Mouse (Mus musculus) intestine, embryonic 14.5 days (tissue): ENCODE results near the gene Prune2. TPM values are rescaled to one million over a fixed set of nuclear protein-coding genes. Genes with fewer than 3 reads are reported as not detected.
A peak's percentile ranks its signal among the peaks of the same experiment; 100 is the strongest.

Experiments
- ATAC-seq: fragments of 200-750 bp; cut with Nextera tagmentation; replicated peaks from 2 replicates; pipeline ENCODE4 v1.8.0; 2017; ENCODE audit warnings: low read depth, moderate number of reproducible peaks, moderate TSS enrichment, moderate library complexity; ENCODE audit not compliant: low FRiP score, low TSS enrichment
- DNase-seq: peaks from one replicate; pipeline ENCODE4 v3.0.0-alpha.2; 2018; ENCODE audit warnings: low spot score
- H3K27ac ChIP-seq: fragments of 300-500 bp; sonication (generic); 2 replicates; pipeline ENCODE4 v1.5.1; 2014; ENCODE audit warnings: low read depth, mild to moderate bottlenecking, control low read depth
- H3K27me3 ChIP-seq: fragments of 300-500 bp; sonication (generic); replicated peaks from 2 replicates; pipeline ENCODE4 v1.6.1; 2014; ENCODE audit warnings: low read length, control low read depth; ENCODE audit not compliant: control insufficient read depth, insufficient read depth
- H3K36me3 ChIP-seq: fragments of 300-500 bp; sonication (generic); 2 replicates; pipeline ENCODE4 v1.6.1; 2014; ENCODE audit warnings: low read length, control low read depth; ENCODE audit not compliant: control insufficient read depth, insufficient read depth
- H3K4me1 ChIP-seq: fragments of 300-500 bp; sonication (generic); replicated peaks from 2 replicates; pipeline ENCODE4 v1.6.1; 2014; ENCODE audit warnings: low read length, control low read depth, mixed read lengths; ENCODE audit not compliant: control insufficient read depth, insufficient read depth
- H3K4me2 ChIP-seq: fragments of 300-500 bp; sonication (generic); 2 replicates; pipeline ENCODE4 v1.6.1; 2014; ENCODE audit warnings: low read length
- H3K4me3 ChIP-seq: fragments of 300-500 bp; sonication (generic); 2 replicates; pipeline ENCODE4 v1.5.1; 2014; ENCODE audit warnings: low read depth, low read length, control low read depth, mixed read lengths
- H3K9ac ChIP-seq: fragments of 300-500 bp; sonication (generic); 2 replicates; pipeline ENCODE4 v1.6.1; 2014; ENCODE audit warnings: mild to moderate bottlenecking, low read length
- H3K9me3 ChIP-seq: fragments of 300-500 bp; sonication (generic); 2 replicates; pipeline ENCODE4 v1.6.1; 2016; ENCODE audit warnings: low read length, control low read depth; ENCODE audit not compliant: control insufficient read depth
- WGBS: fragments of 180-500 bp; shearing (Covaris S2); extraction: QIAGEN DNeasy Blood & Tissue Kit; methylation state at CpG from one replicate; pipeline ENCODE4 v1.1.7; 2014; 5-methylcytosine and 5-hydroxymethylcytosine counted together
- polyA plus RNA-seq: library from polyadenylated mRNA; unstranded; fragments of >200 nt; fragmentation: Nextera tagmentation; extraction: Ambion mirVana; gene quantifications from 2 replicates; pipeline ENCODE4 v1.2.1, GENCODE M21; 2014

Gene Prune2
- polyA plus RNA-seq, 1 experiment from 2014 or later: 2.2 TPM

DNA sequence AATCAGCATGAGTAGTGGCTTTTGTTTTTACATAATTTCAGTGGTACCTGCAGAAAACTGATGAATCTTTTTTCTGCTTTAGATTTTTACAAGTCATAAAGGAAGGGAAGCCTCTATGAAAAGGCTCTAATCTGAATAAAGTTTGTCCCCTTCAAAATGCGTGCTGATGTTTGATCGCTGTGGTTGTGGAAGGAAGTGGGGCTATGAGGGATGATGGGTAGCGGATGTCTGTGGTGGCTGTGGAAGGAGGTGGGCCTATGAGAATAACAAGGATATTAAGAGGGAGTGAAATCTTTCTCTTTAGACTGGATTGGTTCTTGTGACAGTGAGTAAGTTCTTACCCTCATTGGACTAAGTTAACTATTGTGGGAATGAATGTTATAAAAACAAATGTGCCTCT, 23.0 kb downstream of the Prune2 start:
- H3K4me1 ChIP-seq: no peaks in the 10 kb centered on the region
- no peaks in the 10 kb centered on the region for H3K9me3 ChIP-seq
- H3K4me3 ChIP-seq: no peak overlapping the region
- H3K27ac ChIP-seq: no peak overlapping the region
- no peak overlapping the region for H3K4me2 ChIP-seq
- WGBS: 94% methylated on average over 3 of the region's 3 CpGs
- no peaks in the 10 kb centered on the region for H3K36me3 ChIP-seq
- H3K9ac ChIP-seq: no peak overlapping the region
- no peaks in the 10 kb centered on the region for H3K27me3 ChIP-seq
- ATAC-seq: no peak
- DNase-seq: no peak

DNA sequence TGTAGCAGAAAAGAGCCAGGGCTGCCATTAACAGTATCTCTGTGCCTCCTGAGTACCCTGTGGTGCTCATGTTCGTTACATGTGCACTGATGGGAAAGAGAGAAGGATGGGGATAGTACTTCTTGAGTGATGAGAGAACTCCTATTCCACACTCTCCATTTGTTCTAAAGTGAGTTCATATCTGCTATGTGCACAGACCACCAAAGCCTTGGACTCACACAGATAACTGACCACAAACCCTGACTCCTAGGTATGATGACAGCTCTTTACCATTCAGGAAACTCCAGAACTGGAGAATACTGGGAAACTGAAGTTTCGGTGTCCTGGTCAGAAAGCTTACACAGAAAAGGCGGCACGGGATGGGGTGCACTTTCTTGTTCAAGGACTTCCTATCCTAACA, 25.8 kb downstream of the Prune2 start:
- ATAC-seq (no peak), DNase-seq (no peak)
- no peaks in the 10 kb centered on the region for H3K9me3 ChIP-seq
- H3K4me2 ChIP-seq: no peak overlapping the region
- 86% methylated on average over 4 of the region's 4 CpGs for WGBS
- H3K4me3 ChIP-seq: no peak overlapping the region
- H3K27ac ChIP-seq: no peak overlapping the region
- H3K9ac ChIP-seq: no peak overlapping the region
- no peaks in the 10 kb centered on the region for H3K4me1 ChIP-seq
- H3K36me3 ChIP-seq: no peaks in the 10 kb centered on the region
- H3K27me3 ChIP-seq: no peaks in the 10 kb centered on the region

DNA sequence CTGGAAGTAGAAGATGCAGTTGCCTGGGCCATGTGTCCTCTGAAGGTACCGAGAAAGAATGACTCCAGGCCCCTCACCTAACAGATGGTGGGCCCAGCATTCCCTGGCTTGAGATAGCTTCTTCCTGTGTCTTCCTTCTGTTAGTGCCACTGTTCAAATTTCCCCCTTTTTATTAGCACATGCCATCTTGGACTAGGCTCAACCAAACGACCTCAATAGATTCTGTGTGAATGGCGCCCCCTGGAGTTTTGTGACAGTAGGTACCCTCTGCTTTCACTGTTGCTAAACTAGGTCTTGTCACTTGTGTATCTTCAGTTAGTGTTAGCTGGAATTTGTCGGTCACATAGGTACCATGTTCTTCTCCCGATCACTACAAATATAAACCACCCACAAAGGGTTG, 29.0 kb downstream of the Prune2 start:
- Histone ChIP-seq H3K36me3 (no peaks in the 10 kb centered on the region), H3K27ac (no peak overlapping the region), H3K4me3 (no peak overlapping the region), H3K4me1 (no peaks in the 10 kb centered on the region), H3K4me2 (no peak overlapping the region), H3K9ac (no peak overlapping the region), H3K9me3 (no peaks in the 10 kb centered on the region), H3K27me3 (no peaks in the 10 kb centered on the region)
- 51% methylated on average over 5 of the region's 5 CpGs for WGBS
- DNase-seq (peak; percentile 58), ATAC-seq (no peak)

DNA sequence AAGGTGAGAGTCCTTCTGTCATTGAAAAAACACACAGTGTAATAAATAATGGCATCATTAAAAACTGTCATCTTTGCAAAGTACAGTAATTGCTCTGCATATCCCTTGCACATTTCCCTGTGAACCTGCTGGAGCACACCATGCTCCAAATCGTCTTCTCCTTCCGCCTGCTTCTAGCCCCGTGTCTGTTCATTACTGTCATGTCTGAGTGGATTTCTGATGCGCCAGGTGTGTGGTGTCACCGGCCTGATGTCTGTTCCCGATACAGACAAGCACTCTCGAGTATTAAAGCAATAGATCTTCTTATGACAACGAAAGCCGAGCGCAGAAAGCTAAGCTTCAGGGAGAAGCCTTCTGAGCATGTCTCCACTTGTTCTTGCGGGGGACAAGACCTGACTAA, 32.1 kb downstream of the Prune2 start:
- ATAC-seq: no peak
- Histone ChIP-seq H3K4me3 (no peak overlapping the region), H3K9me3 (no peaks in the 10 kb centered on the region), H3K27me3 (no peaks in the 10 kb centered on the region), H3K4me1 (no peaks in the 10 kb centered on the region), H3K9ac (no peak overlapping the region), H3K4me2 (no peak overlapping the region), H3K36me3 (no peaks in the 10 kb centered on the region), H3K27ac (no peak overlapping the region)
- DNase-seq: no peak
- WGBS: 77% methylated on average over 11 of the region's 11 CpGs

DNA sequence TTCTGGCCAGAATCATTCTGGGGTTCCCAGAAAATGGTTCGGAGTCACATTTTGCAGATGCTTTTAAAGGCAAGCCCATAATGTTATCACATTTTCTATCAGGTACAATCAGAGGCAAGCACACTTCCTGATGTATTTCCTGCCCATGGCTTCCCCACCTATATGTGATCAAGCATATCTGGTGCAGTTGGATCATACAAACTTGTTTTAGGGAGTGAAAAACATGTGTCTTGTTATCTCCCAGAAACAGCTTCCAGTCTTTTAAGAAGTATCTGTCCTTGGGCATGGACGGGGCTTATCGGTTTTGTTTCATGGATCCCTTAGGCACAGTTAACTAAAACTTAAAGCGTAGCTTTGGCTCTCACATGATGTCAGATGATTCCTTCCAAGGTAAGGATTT, 36.2 kb downstream of the Prune2 start:
- Histone ChIP-seq H3K4me2 (no peak overlapping the region), H3K36me3 (no peaks in the 10 kb centered on the region), H3K27me3 (no peaks in the 10 kb centered on the region), H3K9ac (no peak overlapping the region), H3K9me3 (no peaks in the 10 kb centered on the region), H3K27ac (no peak overlapping the region), H3K4me1 (no peaks in the 10 kb centered on the region), H3K4me3 (no peak overlapping the region)
- 82% methylated on average over 4 of the region's 4 CpGs for WGBS
- ATAC-seq (no peak), DNase-seq (no peak)

DNA sequence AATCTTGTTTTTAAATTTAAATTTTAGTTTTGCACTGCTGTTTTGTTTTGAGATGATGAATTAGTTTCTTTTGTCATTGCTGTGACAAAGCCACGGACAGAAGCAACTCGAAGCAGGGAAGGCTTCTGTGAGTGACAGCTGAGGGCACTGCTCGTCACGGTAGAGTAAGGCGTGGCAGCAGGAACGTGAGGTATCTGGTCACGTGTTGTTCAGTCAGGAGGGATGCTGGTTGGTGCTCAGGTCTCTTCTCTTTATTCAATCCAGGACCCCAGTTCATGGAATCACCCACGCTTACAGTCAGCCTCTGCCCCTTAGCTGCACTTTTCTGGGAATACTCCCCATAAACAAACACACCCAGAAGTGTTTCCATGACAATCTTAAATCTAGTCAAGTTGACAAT, 38.3 kb downstream of the Prune2 start:
- H3K27ac ChIP-seq: no peak overlapping the region
- no peaks in the 10 kb centered on the region for H3K4me1 ChIP-seq
- no peak overlapping the region for H3K4me3 ChIP-seq
- no peaks in the 10 kb centered on the region for H3K36me3 ChIP-seq
- no peak overlapping the region for H3K4me2 ChIP-seq
- H3K9me3 ChIP-seq: no peaks in the 10 kb centered on the region
- no peak for DNase-seq
- ATAC-seq: no peak
- no peak overlapping the region for H3K9ac ChIP-seq
- 83% methylated on average over 8 of the region's 8 CpGs for WGBS
- H3K27me3 ChIP-seq: no peaks in the 10 kb centered on the region

DNA sequence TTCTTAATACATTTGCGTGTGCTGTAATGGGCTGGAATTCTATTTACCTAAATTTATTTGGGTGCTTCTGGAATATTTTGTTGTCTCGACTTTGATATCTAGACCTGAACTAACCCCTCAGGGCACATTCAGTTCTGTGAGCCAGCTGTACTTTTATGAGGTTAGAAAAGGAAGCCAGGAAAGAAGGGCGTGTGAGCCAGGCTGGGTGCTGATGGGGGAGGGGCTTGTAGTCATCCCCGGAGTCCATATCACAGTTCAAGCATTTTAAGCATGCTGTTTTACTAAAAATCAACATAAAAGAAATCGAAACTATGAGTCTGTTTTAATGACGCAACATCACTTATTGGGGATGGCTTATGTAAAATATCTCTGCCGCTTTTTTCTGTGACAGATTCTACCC, 42.0 kb downstream of the Prune2 start:
- Histone ChIP-seq H3K4me1 (no peaks in the 10 kb centered on the region), H3K27me3 (no peaks in the 10 kb centered on the region), H3K36me3 (no peaks in the 10 kb centered on the region), H3K4me2 (no peak overlapping the region), H3K9me3 (no peaks in the 10 kb centered on the region), H3K27ac (no peak overlapping the region), H3K4me3 (no peak overlapping the region), H3K9ac (no peak overlapping the region)
- no peak for ATAC-seq
- DNase-seq: no peak
- 75% methylated on average over 7 of the region's 7 CpGs for WGBS

DNA sequence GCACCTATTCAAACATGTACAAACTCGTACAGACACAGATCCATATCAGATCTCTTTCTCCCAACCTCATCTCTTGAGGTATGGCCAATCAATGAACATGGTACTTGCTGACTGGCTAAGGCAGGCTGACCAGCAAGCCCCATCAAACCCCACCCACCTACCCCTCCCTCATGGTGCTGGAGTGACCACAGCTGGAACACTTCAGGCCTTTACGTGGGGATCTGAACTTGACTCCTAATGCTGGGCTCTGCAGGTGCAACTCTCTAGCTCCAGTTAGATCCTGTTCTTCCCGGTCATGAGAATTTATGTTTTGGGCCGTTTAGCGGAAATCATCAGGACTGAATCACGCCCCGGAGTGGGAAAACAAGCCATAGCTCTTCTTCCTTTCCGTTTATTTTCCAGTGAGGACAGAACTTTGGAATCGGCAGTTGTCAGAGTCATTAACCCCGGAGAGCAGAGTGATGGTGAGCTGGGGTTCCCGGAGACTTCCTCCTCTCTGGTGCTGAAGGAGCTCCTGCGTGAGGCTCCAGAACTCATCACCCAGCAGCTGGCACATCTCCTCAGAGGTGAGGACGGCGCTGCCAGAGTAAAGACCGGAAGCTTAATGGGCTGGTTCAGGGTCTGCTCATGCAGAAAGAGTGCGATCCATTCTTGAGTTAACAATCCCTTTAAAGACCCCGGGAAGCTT, 50.4 kb downstream of the Prune2 start:
- no peaks in the 10 kb centered on the region for H3K9me3 ChIP-seq
- no peak overlapping the region for H3K4me3 ChIP-seq
- no peak overlapping the region for H3K27ac ChIP-seq
- H3K4me2 ChIP-seq: peak overlapping the region; percentile 20; the same call in 1 of the 2 replicates
- whole genome bisulfite sequencing: 39% methylated on average over 17 of the region's 17 CpGs
- ATAC-seq: no peak
- H3K36me3 ChIP-seq: no peaks in the 10 kb centered on the region
- H3K27me3 ChIP-seq: no peaks in the 10 kb centered on the region
- no peaks in the 10 kb centered on the region; the same call in 1 of the 2 replicates for H3K4me1 ChIP-seq
- no peak overlapping the region for H3K9ac ChIP-seq
- peak; percentile 54 for DNase-seq

DNA sequence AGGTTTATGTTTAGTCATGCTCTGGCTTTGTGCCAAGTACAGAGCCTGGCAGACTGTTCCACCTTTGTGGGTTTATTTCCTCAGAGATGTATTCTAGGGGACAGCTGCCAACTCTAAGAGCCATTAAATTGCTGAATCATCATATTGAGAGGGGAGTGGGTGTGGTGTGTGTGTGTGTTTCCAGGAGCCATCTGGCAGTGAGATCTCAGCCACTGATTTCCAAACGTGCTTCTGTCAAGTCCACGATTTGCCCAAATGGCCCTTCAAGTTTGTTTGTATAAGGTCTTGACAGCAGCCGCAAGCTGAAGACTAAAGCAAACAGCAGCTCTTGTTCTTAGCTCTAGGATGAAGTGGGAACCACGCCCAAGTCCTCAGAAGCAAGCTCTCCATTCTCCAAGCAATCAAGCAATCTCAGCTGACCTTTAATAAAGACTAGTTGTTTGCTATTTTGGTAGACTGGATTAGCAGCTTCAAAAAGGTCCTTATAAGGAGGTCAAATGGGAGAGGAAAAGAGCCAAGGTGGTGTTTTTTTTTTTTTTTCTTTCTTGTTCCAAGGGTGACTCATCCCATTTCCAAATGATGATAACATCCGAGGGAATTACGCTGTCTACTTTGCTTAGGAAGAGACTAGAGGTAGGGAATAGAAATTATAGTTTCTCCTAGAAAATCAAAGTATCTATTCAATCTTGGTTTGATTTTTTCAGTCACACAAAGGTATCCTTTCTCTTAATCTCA, 55.5 kb downstream of the Prune2 start:
- no peak overlapping the region for H3K27ac ChIP-seq
- 18% methylated on average over 6 of the region's 6 CpGs for WGBS
- no peaks in the 10 kb centered on the region for H3K36me3 ChIP-seq
- DNase-seq (peak; percentile 62), ATAC-seq (0 out of 2 replicates have a peak, but pooled peaks have one; percentile 66)
- no peak overlapping the region for H3K9ac ChIP-seq
- H3K4me3 ChIP-seq: no peak overlapping the region
- no peaks in the 10 kb centered on the region for H3K27me3 ChIP-seq
- H3K9me3 ChIP-seq: no peaks in the 10 kb centered on the region
- H3K4me1 ChIP-seq: no peaks in the 10 kb centered on the region; the same call in 1 of the 2 replicates
- no peak overlapping the region for H3K4me2 ChIP-seq
